Mouse (Mus musculus) heart, postnatal 10 days (tissue): ENCODE data around the gene Gh. TPM values are rescaled to one million over a fixed set of nuclear protein-coding genes. Genes with fewer than 3 reads are reported as not detected.
A peak's percentile ranks its signal among the peaks of the same experiment; 100 is the strongest.

Source experiments
- DNase-seq, 2 experiments: peaks; one replicate each; pipeline ENCODE4 v3.0.0; 2021
- intact Hi-C: fragments of 180-260 bp; cut with DNase I; formaldehyde crosslinking; loops from one replicate; pipeline ENCODE4 v1.15.1; 2025
- total RNA-seq, 2 experiments: library from RNA; stranded (reverse); gene quantifications; 2 replicates each; pipeline ENCODE4 v1.2.3; 2021

The Gh gene
- total RNA-seq, 2 experiments from 2014 or later: not detected

DNA sequence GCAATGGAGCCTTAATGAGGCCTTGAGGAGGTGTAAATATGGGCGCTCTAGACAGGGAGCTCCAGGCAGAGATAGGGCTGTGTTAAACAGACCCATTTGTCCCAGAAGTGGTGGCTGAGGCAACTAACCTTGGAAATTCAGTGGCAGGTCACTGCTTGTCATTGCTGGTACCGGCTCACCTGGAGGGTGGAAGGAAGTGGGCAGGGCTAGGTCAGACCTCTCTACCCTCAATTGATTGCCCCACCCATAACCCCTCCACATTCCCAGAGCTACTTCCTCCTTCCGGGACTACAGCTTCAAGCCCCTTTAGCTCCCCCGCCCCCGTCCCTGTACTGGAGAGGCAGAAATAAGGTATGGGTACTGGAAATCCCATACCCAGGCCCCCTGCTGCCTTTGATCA lies 11.9 kb upstream of the Gh start:
- DNase-seq: no peak
- intact Hi-C loops: no loop called here

DNA sequence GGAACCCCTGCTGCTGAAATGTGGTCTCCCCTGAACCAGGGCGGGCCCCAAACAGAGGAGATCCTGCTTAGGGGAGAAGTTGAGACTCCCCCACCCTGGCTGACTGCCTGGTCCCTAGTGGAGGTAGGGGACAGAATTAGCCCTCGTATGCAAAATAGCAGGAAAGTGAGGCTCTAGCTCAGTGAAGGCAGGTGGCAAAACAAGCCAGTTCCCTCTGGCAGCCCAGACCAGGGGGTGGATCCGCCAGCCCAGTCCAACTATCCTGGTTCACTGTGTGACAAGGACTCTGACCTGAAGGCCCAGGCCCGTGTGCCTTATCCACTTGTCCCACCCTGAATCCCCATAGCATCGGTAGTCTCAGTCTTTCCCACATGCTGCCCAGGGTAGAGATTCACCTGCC lies 8.5 kb upstream of the Gh start:
- intact Hi-C loops: no loop called here
- no peak for DNase-seq

DNA sequence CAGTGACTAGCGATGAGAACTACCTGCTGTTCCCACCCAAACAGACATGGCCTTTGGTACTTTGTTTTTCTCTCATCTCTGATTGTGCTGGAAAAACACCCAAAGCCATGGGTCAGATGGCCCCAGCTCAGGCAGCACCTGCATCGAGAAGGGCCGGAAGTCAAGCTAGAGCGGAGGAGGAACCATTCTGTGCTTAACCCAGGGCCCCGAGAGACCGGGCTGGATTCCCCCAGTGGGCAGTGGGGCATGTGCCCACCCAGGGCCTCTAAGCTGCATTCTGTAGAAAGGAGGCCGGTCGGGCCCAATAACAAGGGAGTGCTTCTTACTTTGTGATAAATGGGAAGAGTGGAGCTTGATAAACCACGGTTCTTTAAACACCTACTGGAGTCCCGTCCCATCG lies 6.5 kb upstream of the Gh start:
- intact Hi-C loops: no loop called here
- DNase-seq: no peak

DNA sequence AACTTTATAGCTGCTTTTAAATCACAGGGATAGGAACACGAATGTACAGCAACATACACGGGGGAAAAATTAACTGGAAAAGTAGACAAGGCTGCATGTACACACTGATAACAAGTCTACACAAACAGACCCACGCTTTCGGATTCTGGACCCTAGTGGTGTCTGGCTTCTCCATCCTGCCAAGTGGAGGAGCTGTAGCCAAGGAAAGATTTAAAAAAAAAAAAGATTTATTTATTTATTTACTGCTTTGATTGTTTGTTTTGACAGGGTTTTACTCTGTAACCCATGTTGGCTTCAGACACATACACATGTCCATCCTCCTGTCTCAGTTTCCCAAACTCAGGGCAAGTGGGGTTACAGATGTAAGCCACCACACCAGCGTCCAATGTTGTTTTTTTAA lies 5.8 kb upstream of the Gh start:
- intact Hi-C loops: no loop called here

DNA sequence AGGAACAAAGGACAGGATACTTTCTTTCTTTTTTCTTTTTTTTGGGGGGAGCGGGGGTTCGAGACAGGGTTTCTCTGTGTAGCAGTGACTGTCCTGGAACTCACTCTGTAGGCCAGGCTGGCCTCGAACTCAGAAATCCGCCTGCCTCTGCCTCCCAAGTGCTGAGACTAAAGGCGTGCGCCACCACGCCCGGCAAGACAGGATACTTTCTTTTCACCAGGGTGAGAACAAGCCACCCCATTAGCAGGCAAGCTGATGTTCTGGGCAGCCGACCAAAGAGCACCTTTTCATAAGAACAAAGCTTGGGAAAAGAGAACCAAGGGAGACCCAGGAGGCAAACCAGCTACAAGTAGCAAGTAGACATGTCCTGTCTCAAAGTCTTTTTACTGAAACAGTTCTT lies 5.1 kb upstream of the Gh start:
- intact Hi-C loops: no loop called here
- no peak for DNase-seq

More for the DNA sequence above, 5.8 kb upstream of the Gh start:
- DNase-seq: no peak

DNA sequence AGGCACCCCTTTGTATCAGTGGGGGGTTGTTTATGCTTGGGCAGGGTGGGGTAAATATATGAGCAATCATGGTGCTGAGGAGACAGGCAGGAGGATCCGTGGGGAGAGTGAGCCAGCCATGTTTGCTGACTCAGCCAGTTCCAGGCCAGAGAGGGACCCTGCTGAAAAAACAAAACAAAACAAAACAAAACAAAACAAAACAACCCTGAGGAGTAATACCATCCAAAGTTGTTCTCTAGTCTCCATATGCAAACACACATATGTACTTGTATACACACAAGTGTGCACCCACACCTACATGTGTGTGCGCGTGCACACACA lies 4.4 kb upstream of the Gh start:
- no peak for DNase-seq
- intact Hi-C loops: no loop called here

DNA sequence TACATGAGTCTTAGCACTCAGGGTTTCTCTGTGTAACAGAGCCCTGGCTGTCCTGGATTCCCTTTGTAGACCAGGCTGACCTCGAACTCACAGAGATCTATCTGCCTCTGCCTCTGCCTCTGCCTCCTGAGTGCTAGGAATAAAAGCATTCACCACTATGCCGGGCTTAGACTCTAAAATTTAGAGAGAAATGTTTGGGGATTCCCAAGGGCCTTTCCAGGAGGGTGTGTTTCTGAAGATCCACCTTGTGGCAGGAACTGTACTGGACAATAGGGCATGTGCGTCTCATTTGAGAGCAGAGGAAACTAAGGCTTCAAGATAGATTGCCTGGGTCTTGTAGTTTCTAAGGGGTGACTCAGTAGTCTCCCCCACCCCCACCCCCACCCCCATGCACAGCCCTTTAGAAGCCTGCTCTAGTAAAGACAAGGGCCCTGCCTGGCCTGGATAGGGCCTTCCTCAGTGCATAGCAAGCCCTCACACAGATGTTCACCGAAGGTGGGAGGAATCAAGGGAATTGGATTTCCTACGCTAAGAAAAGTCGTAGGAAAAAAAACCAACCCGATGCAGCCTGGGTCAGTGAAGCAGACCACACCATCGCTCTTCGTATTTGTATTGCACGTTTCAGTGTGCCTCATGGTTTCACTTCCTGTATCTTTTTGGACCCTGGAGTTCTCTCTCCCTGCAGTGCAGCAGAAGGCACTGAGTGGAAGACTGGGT lies 3.8 kb upstream of the Gh start:
- intact Hi-C loops: no loop called here

DNA sequence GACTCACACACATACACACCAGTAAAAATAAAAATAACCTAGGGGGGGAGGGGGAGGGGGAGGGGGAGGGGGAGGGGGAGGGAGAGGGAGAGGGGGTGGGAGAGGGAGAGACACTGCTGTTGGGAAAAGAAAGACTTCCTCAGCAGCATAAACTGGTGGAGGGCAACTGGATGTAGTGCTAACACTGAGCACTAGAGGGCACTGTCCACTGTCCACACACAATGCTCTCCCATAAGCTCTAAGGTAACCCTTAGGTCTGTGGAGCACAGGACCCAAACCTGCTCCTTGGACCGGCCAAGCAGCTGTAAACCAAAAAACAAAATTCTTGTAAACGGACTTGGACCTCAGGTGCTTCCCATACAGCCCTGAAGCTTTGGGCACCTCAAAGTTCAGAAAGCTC lies 969 bp upstream of the Gh start:
- intact Hi-C loops: loop anchor here (1.0 kb wide), 3 partner anchors 24 to 90 kb away; no protein-coding TSS in a partner anchor

More for the DNA sequence above, 3.8 kb upstream of the Gh start:
- no peak for DNase-seq

DNA sequence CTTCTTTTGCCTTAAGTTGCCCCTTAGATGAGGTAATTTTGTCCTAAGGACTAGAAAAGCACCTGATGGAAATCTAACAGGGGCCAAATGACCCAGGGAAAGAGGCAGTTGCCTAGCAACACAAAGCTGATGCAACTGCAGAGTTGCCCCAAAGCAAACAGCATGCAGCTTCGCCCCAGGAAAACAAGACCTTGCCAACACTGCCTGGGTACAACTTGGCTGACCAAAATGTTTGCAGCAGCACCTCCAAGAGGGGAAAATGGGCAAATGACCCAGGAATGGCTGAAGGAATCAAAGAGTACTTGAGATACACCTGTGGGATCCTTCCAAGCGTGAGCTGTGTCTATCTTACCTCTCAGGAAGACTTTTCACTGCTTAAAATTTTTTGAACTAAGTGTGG lies 9.8 kb downstream of the Gh start:
- intact Hi-C loops: no loop called here
- DNase-seq: no peak

More for the DNA sequence above, 969 bp upstream of the Gh start:
- DNase-seq: peak; percentile 60 to 80

DNA sequence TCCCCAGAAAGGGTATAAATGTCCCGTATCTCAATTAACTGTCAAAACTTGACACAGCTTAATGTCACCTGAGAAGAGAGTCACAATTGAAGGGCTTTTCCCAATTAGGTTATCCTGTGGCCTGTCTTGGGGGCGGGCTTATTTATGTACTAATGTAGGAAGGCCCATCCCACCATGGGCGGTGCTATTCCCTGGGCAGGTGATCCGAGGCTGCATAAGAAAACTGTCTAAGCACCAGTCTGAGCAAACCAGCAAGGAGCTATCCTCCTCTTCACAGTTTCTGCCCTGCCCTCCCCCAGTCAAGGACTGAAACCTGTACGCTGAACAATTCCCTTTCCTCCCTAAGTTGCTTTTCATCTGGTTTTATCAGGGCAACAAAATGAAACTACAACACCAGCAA lies 11.3 kb downstream of the Gh start:
- DNase-seq: no peak
- intact Hi-C loops: no loop called here

DNA sequence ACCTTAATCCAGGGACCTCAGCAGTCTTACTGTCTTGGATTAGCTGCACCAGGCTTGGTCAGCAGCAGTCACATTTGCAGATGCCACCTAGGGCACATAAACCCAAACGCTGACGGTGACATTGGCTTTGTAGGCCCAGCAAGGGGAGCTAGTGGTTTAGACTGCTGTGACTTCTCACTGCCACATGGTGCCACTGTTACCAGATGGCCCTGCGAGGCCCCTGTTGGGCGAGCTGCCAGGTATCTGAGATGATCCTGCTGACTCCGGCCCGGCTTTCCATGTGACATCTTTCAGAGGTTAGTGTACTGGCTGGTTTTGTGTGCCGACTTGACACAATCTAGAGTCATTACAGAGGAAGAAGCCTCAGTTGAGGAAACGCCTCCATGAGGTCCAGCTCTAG lies 12.3 kb downstream of the Gh start:
- peak; percentile 83 to 87 for DNase-seq
- intact Hi-C loops: no loop called here

DNA sequence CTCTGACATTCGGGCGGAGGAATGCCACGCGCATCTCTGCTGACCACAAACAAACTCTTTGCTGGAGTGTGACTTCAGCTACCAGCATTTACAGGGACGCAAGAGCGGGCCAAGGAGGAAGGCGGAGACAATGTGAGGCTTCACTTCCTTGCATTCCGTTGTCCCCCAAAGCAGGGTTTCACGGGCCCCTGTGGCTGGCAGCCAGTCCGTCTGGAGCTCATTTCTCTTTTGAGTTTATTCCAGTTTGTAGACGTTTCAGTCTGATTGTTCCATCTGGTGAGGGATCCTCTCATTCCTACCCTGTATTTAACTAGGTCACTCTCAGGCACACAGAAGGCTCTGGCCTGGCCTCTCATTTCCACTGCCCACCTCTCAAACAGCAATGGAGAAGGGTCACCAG lies 14.7 kb downstream of the Gh start:
- intact Hi-C loops: no loop called here
- no peak for DNase-seq

DNA sequence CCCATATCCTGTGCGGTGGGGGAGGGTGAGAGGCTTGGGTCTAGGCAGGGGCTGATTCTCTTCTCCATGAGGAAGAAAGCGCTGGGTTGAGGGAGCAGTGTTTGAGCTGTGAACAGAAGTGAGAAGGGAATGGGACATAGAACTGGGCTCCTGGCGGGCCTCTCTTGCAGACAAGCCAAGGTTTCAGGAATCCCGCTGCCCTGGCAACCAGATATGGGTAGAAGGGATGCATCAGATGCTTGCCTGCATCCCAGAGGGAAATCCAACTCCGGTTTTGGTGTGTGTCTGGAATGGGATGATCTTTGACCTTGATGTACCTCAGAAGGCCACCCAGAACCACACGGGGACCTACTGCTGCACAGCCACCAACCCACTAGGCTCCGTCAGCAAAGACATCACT lies 15.5 kb downstream of the Gh start:
- intact Hi-C loops: no loop called here
- DNase-seq: no peak

DNA sequence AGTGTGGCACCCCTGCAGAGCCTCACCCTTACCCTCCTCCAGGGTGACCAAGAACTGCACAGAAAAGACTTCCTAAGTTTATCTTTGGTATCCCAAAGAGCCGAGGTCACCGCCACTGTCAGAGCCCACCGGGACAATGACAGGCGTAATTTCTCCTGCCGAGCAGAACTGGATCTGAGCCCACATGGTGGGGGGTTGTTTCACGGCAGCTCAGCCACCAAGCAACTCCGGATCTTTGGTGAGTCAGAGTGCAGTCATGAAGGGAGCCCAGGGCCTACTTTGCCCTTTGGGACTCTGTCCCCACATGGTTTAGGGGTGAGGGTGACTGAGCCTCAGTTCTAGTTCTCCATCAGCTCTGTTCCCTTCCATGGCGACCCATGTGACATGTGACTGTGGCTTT lies 17.5 kb downstream of the Gh start:
- intact Hi-C loops: no loop called here

DNA sequence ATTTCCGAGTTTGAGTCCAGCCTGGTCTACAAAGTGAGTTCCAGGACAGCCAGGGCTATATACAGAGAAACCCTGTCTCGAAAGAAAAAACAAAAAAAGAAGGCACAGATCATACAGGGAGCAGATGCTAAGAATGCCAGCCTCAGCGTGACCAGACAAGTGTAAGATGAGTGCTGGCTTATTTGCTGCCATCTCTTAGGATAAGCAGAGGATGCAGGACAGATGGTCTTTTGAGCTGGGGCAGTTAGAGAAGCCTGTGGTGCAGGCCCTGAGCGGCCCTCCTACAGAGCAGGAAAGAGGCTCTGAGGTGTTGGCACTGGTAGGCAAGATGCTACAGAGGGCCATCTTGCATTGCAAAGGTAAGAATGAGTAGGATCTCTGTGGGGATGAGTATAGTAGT lies 18.3 kb downstream of the Gh start:
- intact Hi-C loops: no loop called here
- DNase-seq: no peak

More for the DNA sequence above, 17.5 kb downstream of the Gh start:
- no peak for DNase-seq

DNA sequence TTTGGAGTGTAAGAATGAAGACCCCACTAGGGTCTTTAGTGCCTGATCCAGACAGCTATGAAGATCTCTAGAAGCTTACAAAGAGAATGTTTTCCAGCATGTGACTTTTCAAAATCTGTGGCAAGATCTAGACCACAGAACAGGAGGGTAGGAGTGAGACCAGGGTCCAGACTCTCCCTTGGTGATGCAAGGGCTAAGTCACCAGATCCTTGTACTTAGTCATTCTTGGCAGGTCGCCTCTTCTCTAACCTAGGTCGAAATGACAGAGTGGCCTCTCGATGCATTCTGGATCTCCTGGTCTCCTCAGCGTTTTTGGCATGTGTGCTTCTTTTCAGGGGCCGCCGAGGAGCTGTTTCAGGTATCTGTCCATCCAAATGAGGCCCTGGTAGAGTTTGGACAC lies 19.2 kb downstream of the Gh start:
- intact Hi-C loops: no loop called here
- no peak for DNase-seq

DNA sequence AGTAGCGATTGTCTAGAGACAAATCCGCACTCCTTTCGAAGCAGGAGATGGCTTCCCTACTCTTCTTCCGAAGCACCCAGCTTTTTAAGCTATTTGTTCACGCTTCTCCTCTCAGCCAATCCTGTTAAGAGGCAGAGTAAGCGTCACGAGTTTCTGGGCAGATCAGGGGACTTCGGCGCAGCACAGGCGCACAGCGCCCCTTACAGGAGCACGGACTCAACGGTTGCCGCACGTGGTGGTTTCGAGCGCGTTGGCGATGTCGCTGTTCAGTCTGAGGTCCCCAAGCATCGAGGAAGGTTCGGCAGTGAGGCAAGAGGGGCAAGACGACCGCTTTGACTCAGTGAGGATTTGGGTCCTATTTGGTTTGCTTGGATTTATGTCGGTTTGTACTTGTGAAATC lies 25.2 kb downstream of the Gh start, which contains the start of gene Tcam1:
Tcam1 (plus strand) TSS at position 219 of the 400 bp plus-strand sequence.
- peak; percentile 94 to 97 for DNase-seq
- intact Hi-C loops: no loop called here

DNA sequence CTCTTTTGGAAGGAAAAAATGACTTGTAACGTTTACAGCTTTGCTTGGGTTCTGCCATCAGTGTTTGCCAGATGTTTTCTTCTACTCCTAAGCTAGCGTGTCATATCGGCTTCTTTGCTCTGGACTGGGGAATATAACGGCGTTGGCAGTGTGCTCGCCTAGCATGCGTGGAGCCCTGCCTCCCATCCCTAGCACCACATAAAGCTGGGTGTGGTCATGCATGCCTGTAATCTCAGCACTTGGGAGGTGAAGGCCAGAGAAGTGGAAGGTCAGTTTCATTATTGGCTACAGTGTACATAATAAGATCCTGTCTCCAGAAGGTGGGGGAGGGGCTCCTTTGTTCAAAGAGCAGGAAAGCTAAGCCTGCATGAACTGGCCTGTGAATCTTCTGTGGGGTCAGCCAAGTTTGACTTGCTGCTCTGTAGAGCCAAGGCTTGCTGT lies 26.7 kb downstream of the Gh start:
- intact Hi-C loops: no loop called here
- DNase-seq: peak; percentile 55 to 64

DNA sequence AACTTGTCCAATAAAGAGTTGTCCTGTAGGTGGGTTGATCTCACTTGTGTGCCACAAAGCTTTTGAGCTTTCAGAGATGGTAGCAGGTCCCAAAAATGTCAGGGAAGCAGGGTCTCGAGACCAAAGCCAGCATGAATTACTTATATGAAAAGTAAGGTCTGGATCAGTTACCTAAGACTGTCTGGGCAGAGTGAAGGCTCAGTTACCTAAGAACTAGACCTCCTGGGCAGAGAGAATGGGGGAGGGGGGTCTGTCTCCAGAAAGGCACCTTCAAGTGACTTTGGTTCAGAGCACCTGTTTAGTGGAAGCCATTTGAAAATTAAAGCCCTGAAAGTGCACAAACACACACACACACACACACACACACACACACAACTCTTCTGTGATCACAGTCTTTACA lies 27.3 kb downstream of the Gh start:
- intact Hi-C loops: no loop called here
- no peak for DNase-seq

DNA sequence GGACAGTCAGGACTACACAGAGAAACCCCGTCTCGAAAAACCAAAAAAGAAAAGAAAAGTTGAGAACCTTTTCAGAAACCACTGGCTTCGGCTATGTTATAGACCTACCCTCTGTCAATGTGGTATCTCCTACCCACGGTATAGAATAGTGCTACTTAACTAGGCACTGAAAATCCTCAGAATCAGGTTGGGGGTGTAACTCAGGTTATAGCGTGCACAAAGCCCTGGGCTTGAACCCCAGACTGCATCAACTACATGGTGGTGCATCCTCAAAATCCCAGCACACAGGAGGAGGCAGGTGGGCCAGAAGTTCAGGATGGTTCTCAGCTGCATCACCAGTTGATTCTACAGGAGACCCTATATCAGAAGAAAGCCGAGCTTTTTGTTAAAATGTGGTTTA lies 27.9 kb downstream of the Gh start:
- no peak for DNase-seq
- intact Hi-C loops: no loop called here

DNA sequence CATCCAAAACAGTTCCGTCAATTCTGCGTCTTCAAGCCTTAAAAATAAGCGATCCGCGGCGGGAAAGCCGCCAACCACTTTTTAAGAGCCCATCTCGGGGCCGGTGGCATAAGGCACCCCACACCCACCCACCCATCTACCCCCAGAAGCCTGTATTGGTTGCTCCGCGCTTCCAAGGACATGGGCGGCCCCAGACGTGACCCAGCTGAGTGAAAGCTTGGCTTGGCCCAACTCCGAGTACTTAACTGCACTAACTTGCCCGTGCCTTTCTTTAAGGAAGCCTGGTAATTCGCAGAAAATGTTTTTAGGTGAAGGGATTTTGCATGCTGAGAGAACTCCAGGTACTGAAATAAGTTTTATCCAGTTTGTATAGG lies 28.4 kb downstream of the Gh start:
- no peak for DNase-seq
- intact Hi-C loops: no loop called here

DNA sequence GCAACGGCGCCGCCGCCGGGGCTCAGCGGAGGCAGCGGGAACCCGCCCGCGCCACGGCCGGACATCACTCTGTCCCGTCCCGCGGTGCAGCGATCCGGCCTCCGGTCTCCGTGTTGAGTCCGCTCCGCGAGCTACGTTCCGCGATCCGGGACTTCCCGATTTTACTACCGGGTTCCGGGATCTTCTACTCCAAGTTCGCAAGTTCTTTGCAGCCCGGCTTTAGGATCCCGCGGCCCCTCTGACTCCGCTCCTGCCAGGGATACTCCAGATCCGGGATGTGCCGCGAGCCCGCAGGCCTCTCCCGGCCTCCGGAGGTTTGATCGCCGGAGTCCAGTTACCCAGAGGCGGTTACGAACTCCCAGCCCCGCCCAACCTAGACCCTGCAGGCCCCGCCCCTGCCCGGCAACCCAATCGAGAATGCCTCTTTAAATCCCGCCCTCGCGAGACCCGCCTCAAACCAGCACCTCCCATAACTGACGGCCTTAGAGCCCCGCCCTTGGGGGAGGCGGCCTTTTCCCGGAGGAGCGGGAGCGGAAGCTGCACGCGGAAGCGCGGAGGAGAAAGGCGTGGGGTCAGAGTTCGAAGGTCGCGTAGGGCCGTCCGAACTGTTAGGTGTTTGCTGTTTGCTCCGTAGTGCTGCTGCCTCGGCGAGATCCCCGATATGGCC lies 28.9 kb downstream of the Gh start, which contains the start of gene Smarcd2:
Smarcd2 (minus strand) TSS at position 329 of the 667 bp plus-strand sequence.
- intact Hi-C loops: loop anchor here (1.0 kb wide), 1 partner anchor 16 kb away; the partner anchor contains the start of genes Ftsj3 and Psmc5
- peak; percentile 100 for DNase-seq
